Mouse (Mus musculus) myocyte (in vitro differentiated cells): ENCODE results near the gene Samhd1. TPM values are rescaled to one million over a fixed set of nuclear protein-coding genes. Genes with fewer than 3 reads are reported as not detected.
A peak's percentile ranks its signal among the peaks of the same experiment; 100 is the strongest.

ENCODE experiments used
- H3K27me3 ChIP-seq: one replicate; pipeline ENCODE4 v1.6.1; 2011; ENCODE audit not compliant: control insufficient read depth, insufficient read depth, insufficient read length
- H3K36me3 ChIP-seq: one replicate; pipeline ENCODE4 v1.6.1; 2011; ENCODE audit not compliant: control insufficient read depth, insufficient read depth
- H3K4me2 ChIP-seq: one replicate; pipeline ENCODE4 v1.6.1; 2011; ENCODE audit warnings: low read depth, control low read depth
- H3K4me3 ChIP-seq: one replicate; pipeline ENCODE4 v1.5.1; 2011; ENCODE audit warnings: mild to moderate bottlenecking, control low read depth, moderate library complexity
- H3K79me2 ChIP-seq: one replicate; pipeline ENCODE4 v1.6.1; 2011; ENCODE audit not compliant: control insufficient read depth, insufficient read depth
- H3ac ChIP-seq: one replicate; pipeline ENCODE4 v1.6.1; 2011; ENCODE audit not compliant: control insufficient read depth, insufficient read length
- CEBPB ChIP-seq: IDR thresholded peaks from 2 replicates; pipeline ENCODE4 v1.6.1; 2011; ENCODE audit warnings: mild to moderate bottlenecking, moderate library complexity; ENCODE audit not compliant: poor library complexity, insufficient read depth, severe bottlenecking
- E2F4 ChIP-seq: IDR thresholded peaks from one replicate; pipeline ENCODE4 v1.6.1; 2011; ENCODE audit warnings: mild to moderate bottlenecking, control low read depth, moderate library complexity; ENCODE audit not compliant: insufficient read depth
- MAX ChIP-seq: IDR thresholded peaks from one replicate; pipeline ENCODE4 v1.6.1; 2011; ENCODE audit warnings: low read depth, mild to moderate bottlenecking, control low read depth
- MYOD1 ChIP-seq, 3 experiments: IDR thresholded peaks; one replicate each; pipeline ENCODE4 v1.6.1; 2011; ENCODE audit warnings: control low read depth in 2 of 3, low read depth in 2 of 3, mild to moderate bottlenecking in 2 of 3, moderate library complexity in 1 of 3; ENCODE audit not compliant: insufficient read length in 2 of 3, control insufficient read depth in 1 of 3
- MYOG ChIP-seq, 3 experiments: IDR thresholded peaks; one replicate each; pipeline ENCODE4 v1.6.1; 2011; ENCODE audit warnings: control low read depth in 2 of 3, low read depth in 2 of 3, mild to moderate bottlenecking in 2 of 3; ENCODE audit not compliant: insufficient read length in 2 of 3, control insufficient read depth in 1 of 3, insufficient read depth in 1 of 3
- POLR2A ChIP-seq: IDR thresholded peaks from one replicate; pipeline ENCODE4 v1.6.1; 2011; ENCODE audit warnings: low read depth, mild to moderate bottlenecking, control low read depth, moderate library complexity; ENCODE audit not compliant: insufficient read length
- POLR2AphosphoS2 ChIP-seq: IDR thresholded peaks from one replicate; pipeline ENCODE4 v1.6.1; 2011; ENCODE audit warnings: low read depth, control low read depth; ENCODE audit not compliant: insufficient read length
- REST ChIP-seq: IDR thresholded peaks from one replicate; pipeline ENCODE4 v1.6.1; 2011; ENCODE audit warnings: mild to moderate bottlenecking, control low read depth, moderate library complexity; ENCODE audit not compliant: insufficient read depth, insufficient read length
- SRF ChIP-seq: IDR thresholded peaks from one replicate; pipeline ENCODE4 v1.6.1; 2011; ENCODE audit warnings: low read depth; ENCODE audit not compliant: control insufficient read depth, insufficient read length
- TCF12 ChIP-seq: IDR thresholded peaks from one replicate; pipeline ENCODE4 v1.6.1; 2011; ENCODE audit warnings: mild to moderate bottlenecking, control low read depth; ENCODE audit not compliant: poor library complexity, insufficient read depth, severe bottlenecking
- TCF3 ChIP-seq: IDR thresholded peaks from one replicate; pipeline ENCODE4 v1.6.1; 2011; ENCODE audit warnings: low read depth, control low read depth; ENCODE audit not compliant: insufficient read length
- USF1 ChIP-seq: IDR thresholded peaks from one replicate; pipeline ENCODE4 v1.6.1; 2011; ENCODE audit warnings: low read depth, mild to moderate bottlenecking, control low read depth, moderate library complexity
- polyA plus RNA-seq: library from polyadenylated mRNA; unstranded; fragments of >200 nt; fragmentation: generic; extraction: Trizol; gene quantifications from one replicate; pipeline ENCODE4 v1.2.1, GENCODE M21; 2012; ENCODE audit warnings: missing spikeins

Samhd1 gene
- polyA plus RNA-seq, 1 experiment, result 14.0 TPM

DNA sequence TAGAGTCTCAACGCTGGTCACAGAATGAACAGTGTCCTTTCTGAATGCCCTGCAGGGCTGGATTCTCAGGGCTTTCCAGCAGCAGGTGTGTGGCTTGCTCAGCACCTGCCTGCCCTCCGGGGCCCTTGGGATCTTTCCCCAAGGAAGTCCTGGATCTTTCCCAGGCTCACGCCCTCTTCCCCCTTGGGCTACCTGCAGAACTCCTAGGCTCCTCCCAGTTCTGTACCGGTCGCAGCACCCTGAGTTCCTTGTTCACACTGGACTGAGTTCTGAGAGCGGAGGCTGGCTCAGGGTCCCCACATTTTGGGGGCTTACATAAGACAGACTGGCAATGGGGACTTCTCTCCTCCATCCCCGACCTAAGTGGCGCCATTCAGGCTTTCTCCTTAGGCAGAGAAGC is 75.9 kb downstream of the Samhd1 start:
- no peaks in the 10 kb centered on the region for H3K27me3 ChIP-seq
- H3ac ChIP-seq, result no peak overlapping the region
- H3K4me3 ChIP-seq, result no peak overlapping the region
- peaks cover 44% of the 10 kb centered on the region for H3K79me2 ChIP-seq
- H3K36me3 ChIP-seq, result peaks cover 11% of the 10 kb centered on the region
- H3K4me2 ChIP-seq, result no peak overlapping the region
- no peak for TF ChIP-seq E2F4

DNA sequence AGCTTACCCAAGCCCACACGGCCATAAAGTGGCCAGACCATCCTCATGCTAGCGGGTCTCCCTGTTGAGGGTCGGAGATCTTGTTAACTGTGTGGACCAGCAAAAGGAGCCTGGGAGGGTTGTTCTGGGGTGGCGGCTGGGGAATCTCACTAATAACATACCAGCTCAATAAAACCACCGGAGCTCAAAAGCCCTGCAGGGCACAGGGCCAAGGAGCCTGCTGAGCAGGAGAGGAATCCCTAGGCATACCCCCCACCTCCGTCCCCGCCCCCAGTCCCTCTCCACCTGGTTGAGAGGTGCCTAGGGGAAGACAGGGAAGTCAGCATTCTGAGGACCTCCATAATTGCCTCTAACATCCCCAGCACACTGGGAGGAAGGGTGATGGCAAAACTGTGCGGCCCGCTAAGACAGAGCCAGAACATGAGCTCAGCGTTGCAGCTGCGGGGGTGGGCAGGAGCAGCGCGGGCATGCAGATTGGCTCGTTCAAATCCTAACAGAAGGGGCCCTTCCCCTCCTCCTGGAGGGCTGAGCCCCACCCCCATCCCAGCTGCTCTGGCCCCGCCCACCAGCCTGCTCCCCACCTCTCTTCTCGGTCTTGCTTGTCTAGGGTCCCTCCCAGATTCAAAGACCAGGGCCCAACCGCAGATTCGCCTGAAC is 76.6 kb downstream of the Samhd1 start:
- no peak overlapping the region for H3K4me2 ChIP-seq
- no peaks in the 10 kb centered on the region for H3K27me3 ChIP-seq
- TF ChIP-seq REST, result no peak
- TF ChIP-seq MYOD1 (IDR thresholded peaks at IDR 0.05; ENCODE audit: control insufficient read depth in 1 of 3, insufficient read length in 2 of 3, low read depth in 2 of 3), result peak in 1 of 3 experiments; percentile 14
- peak in 1 of 3 experiments; percentile 26 for TF ChIP-seq MYOG (IDR thresholded peaks at IDR 0.05; ENCODE audit: control insufficient read depth in 1 of 3, insufficient read depth in 1 of 3, insufficient read length in 2 of 3, low read depth in 2 of 3)
- peaks cover 41% of the 10 kb centered on the region for H3K79me2 ChIP-seq
- H3K4me3 ChIP-seq, result no peak overlapping the region
- no peak overlapping the region for H3ac ChIP-seq
- peaks cover 11% of the 10 kb centered on the region for H3K36me3 ChIP-seq

GRCm38 (mm10) chr2:157057758-157058157 is 77.3 kb downstream of the Samhd1 start:
- H3K36me3 ChIP-seq, result peaks cover 11% of the 10 kb centered on the region
- H3K4me2 ChIP-seq, result no peak overlapping the region
- H3K4me3 ChIP-seq, result no peak overlapping the region
- TF ChIP-seq POLR2AphosphoS2, result no peak
- TF ChIP-seq E2F4, result no peak
- TF ChIP-seq USF1, result no peak
- TF ChIP-seq POLR2A, result no peak
- no peak for TF ChIP-seq MYOD1 (IDR thresholded peaks at IDR 0.05; ENCODE audit: control insufficient read depth in 1 of 3, insufficient read length in 2 of 3, low read depth in 2 of 3)
- no peak for TF ChIP-seq TCF12
- no peak for TF ChIP-seq MYOG (IDR thresholded peaks at IDR 0.05; ENCODE audit: control insufficient read depth in 1 of 3, insufficient read depth in 1 of 3, insufficient read length in 2 of 3, low read depth in 2 of 3)
- TF ChIP-seq MAX, result no peak
- TF ChIP-seq REST, result no peak
- H3K79me2 ChIP-seq, result peaks cover 37% of the 10 kb centered on the region
- no peaks in the 10 kb centered on the region for H3K27me3 ChIP-seq
- H3ac ChIP-seq, result no peak overlapping the region

DNA sequence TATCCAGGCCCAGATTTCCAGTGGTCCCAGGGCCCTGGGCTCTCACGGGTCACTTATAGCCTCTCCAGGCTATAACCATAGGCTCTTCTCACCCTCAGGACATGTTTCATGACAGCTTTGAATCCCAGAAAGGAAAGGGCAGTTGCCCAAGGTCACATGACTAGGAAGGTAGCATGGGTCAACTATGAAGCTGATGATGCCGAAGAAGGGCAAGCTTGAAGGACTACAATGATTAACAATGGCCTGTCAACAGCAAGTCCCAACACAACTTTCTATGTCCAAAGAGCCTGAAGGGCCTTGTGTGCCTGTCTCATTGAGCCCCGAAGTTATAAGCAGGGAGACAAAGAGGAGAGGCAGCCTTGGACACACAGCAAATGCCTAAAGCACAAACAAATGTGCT is 77.9 kb downstream of the Samhd1 start:
- no peak for TF ChIP-seq TCF3
- no peak for TF ChIP-seq MAX
- TF ChIP-seq REST, result no peak
- no peak for TF ChIP-seq SRF
- no peak for TF ChIP-seq POLR2AphosphoS2
- no peak overlapping the region for H3ac ChIP-seq
- H3K79me2 ChIP-seq, result peaks cover 32% of the 10 kb centered on the region
- no peak overlapping the region for H3K4me3 ChIP-seq
- no peak overlapping the region for H3K4me2 ChIP-seq
- no peaks in the 10 kb centered on the region for H3K27me3 ChIP-seq
- peaks cover 11% of the 10 kb centered on the region for H3K36me3 ChIP-seq

GRCm38 (mm10) chr2:157055721-157056120 is 79.3 kb downstream of the Samhd1 start:
- Histone ChIP-seq H3K4me3 (no peak overlapping the region), H3K4me2 (no peak overlapping the region), H3ac (no peak overlapping the region), H3K27me3 (no peaks in the 10 kb centered on the region), H3K79me2 (peaks cover 17% of the 10 kb centered on the region), H3K36me3 (no peaks in the 10 kb centered on the region)
- TF ChIP-seq POLR2AphosphoS2 (no peak), CEBPB (no peak), E2F4 (no peak), MAX (no peak), MYOD1 (IDR thresholded peaks at IDR 0.05; ENCODE audit: control insufficient read depth in 1 of 3, insufficient read length in 2 of 3, low read depth in 2 of 3) (no peak), MYOG (IDR thresholded peaks at IDR 0.05; ENCODE audit: control insufficient read depth in 1 of 3, insufficient read depth in 1 of 3, insufficient read length in 2 of 3, low read depth in 2 of 3) (no peak), POLR2A (no peak), SRF (no peak), TCF3 (no peak), TCF12 (no peak), REST (no peak), USF1 (no peak)
